Mouse (Mus musculus): ENCODE measurements at regions not wholly inside any gene's neighbourhood (a gene's known extent, or its start where the extent isn't known, plus 50 kb on each side); places are given as distances from the start of the nearest gene placed in this dataset.
"Not testable (repeated sequence)": the region's sequence is repeated elsewhere in the genome, so short reads cannot be mapped to it uniquely, and the experiment has no call there.

- intact Hi-C loops (cut with DNase I): no loop called here
- DNase-seq (ENCODE audit: low spot score): no peak
Measured at GRCm38 (mm10) chr12:115109742-115110141, 937.8 kb upstream of the Zfp386 start.

DNA sequence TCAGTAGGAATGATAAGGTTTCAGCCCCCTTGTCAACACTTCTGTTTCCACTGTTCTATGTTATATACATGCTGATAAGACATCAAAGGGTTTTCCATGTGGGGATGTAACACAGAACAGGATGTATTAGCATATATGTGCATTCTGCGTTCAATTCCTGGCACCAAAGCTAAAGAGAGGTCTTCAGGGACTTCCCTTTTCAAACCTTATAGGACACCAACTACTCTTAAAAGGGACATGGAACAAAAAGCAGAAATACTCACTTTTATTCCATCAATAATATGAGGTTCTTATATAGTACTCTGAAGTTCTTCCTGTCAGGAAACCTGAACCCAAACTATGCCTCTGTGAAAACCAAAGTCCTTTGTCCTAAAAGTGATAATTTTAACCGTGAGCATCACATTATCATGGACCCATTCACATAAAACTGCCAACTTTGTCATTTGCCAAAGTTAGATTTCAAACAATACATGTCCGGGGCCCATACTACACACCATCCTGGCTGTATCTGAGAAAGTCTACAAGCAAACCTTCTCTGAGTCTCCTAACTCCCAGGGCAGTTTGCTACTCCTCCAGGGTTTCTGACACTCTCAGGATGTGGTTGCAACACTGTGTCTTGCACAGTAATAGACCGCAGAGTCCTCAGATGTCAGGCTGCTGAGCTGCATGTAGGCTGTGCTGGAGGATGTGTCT, 928.2 kb upstream of the Zfp386 start:
- not testable (repeated sequence) for DNase-seq (ENCODE audit: low spot score)
- intact Hi-C loops (cut with DNase I): loop anchor here (5.0 kb wide), 1 partner anchor 503 kb away; no protein-coding TSS in a partner anchor

DNA sequence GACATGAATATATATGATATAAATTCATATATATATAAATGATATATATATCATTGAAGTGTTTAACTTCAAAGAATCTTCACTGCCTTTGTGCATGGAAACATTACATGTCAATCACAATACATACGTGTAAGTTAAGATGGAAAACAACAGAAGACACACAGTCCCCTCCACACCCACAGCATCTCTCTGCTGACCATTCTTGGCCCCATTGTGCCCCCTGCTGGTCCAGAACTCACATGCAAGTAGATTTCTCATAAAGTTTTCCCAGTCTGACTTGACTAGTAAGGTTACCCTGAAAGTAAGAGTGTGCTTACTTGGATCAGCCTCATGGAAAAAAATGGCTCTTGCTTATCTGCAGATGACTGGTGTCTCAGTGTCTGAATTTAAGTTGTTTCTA, 926.3 kb upstream of the Zfp386 start:
- DNase-seq (ENCODE audit: low spot score): no peak
- intact Hi-C loops (cut with DNase I): no loop called here

DNA sequence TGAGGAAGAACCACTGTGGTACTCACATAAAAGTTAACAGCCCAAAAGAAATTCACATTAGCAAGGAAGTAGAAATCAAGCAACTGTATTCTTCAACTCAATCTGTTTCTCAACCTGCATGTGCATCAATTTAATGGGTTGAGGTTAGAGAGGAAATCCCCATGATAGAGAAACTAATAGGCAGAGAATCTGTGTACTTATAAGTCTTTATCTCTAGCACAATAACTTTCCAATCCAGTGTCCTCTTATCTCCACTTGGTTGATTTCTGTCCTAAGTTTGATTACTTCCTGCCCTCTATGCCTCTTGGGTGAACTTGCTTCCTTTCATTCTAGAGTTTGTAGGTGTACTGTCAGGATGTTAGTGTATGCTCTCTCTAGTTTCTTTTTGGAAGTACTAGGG, 925.6 kb upstream of the Zfp386 start:
- intact Hi-C loops (cut with DNase I): no loop called here

DNA sequence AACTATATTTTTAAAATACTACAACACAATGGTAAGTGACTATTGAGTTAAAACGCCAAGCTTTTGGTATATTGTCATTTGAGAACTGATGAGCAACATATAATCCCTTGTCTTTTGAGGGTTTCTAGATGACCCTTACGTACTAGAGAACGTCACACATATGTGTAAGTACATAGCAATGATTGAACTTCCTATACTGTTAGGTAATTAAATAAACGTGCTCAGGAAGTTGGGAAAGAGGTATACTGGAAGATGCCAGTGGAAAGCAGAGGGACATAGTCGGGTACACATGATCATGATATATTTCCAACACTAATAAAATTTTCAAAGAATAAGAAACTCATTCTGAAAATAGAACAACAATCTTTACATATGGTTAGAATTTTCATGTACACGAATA, 914.6 kb upstream of the Zfp386 start:
- intact Hi-C loops (cut with DNase I); DNase-seq (ENCODE audit: low spot score): not testable (repeated sequence)

More for the DNA sequence above, 925.6 kb upstream of the Zfp386 start:
- no peak for DNase-seq (ENCODE audit: low spot score)

DNA sequence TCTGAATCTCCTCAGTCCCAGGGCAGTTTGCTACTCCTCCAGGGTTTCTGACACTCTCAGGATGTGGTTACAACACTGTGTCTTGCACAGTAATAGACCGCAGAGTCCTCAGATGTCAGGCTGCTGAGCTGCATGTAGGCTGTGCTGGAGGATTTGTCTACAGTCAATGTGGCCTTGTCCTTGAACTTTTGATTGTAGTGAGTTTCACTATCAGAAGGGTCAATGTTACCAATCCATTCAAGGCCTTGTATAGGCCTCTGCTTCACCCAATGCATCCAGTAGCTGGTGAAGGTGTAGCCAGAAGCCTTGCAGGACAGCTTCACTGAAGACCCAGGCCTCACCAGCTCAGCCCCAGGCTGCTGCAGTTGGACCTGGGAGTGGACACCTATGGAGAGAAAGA, 902.1 kb upstream of the Zfp386 start:
- intact Hi-C loops (cut with DNase I); DNase-seq (ENCODE audit: low spot score): not testable (repeated sequence)

DNA sequence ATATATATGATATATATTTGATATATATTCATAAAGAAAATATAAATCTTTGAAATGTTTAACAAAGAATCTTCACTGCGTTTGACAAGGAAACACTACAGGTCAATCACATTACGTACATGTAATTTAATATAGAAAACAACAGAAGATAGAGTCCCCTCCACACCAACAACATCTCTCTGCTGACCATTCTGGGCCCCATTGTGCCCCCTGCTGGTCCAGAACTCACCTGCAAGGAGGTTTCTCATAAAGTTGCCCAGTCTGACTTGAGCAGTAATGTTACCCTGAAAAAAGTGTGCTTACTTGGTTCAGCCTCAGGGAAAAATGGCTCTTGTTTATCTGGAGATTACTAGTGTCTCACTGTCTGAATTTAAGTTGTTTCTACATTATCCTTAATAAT, 901.1 kb upstream of the Zfp386 start:
- intact Hi-C loops (cut with DNase I); DNase-seq (ENCODE audit: low spot score): not testable (repeated sequence)

DNA sequence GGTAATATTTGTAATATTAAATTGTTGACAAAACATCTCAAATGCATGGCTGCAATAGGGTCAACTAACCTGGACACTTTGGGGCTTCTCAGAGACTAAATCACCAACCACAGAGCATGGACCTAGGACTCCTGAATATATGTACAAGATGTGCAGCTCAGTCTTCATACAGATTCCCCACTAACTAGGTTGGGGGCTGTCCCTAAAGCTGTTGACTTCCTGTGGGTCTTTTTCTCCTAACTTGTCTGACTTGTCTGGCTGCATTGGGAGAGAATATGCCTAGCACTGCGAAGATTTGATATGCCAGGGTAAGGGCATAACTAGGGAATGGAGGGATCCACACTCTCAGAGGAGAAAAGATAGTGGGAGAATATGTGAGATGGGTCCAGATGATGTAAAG, 895.6 kb upstream of the Zfp386 start:
- intact Hi-C loops (cut with DNase I): not testable (repeated sequence)

GRCm38 (mm10) chr12:115158231-115158630, 889.3 kb upstream of the Zfp386 start:
- DNase-seq (ENCODE audit: low spot score); intact Hi-C loops (cut with DNase I): not testable (repeated sequence)

More for the DNA sequence above, 895.6 kb upstream of the Zfp386 start:
- not testable (repeated sequence) for DNase-seq (ENCODE audit: low spot score)

- intact Hi-C loops (cut with DNase I); DNase-seq (ENCODE audit: low spot score): not testable (repeated sequence)
Measured at GRCm38 (mm10) chr12:115158717-115159232, 888.7 kb upstream of the Zfp386 start.

DNA sequence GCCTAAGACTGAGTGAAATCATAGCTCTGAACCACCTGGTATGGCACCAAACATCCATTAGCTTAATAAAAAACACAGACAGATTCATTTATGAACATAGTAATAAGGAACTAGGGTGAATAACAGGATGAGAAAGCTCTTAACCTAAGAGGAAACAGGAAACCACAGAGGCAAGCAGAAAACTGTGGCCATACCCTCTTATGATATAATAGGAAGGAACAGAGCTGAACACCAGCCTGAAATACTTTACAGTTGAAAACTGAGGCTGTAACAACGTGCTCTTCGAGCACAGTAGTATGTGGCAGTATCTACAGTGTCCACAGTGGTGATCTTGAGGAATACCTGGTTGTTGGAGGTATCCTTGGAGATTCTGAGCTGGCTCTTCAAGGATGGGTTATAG, 882.0 kb upstream of the Zfp386 start:
- DNase-seq (ENCODE audit: low spot score); intact Hi-C loops (cut with DNase I): not testable (repeated sequence)

GRCm38 (mm10) chr12:115166006-115166405, 881.5 kb upstream of the Zfp386 start:
- DNase-seq (ENCODE audit: low spot score); intact Hi-C loops (cut with DNase I): not testable (repeated sequence)

DNA sequence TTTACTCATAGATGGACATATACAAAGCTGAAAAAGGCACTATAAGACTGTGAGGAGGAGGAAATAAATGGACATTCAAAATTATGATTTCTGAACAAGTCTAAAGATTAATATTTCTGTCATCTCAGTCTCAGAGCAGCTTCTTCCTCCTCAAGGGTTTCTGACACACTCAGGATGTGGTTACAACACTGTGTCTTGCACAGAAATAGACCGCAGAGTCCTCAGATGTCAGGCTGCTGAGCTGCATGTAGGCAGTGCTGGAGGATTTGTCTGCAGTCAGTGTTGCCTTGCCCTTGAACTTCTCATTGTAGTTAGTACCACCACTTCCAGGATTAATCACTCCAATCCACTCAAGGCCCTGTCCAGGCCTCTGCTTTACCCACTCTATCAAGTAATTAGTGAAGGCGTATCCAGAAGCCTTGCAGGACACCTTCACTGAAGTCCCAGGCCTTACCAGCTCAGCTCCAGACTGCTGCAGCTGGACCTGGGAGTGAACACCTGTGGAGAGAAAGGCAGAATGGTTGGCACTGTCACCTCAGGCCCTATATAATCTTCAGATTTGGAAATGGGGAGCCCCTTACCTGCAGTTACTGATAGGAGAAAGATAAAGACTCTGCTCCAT, 853.9 kb upstream of the Zfp386 start:
- no peak for DNase-seq (ENCODE audit: low spot score)
- intact Hi-C loops (cut with DNase I): no loop called here

GRCm38 (mm10) chr12:115197322-115198117, 850.0 kb upstream of the Zfp386 start:
- intact Hi-C loops (cut with DNase I): no loop called here
- no peak for DNase-seq (ENCODE audit: low spot score)

- intact Hi-C loops (cut with DNase I); DNase-seq (ENCODE audit: low spot score): not testable (repeated sequence)
Measured at GRCm38 (mm10) chr12:115207833-115208448, 839.6 kb upstream of the Zfp386 start.

GRCm38 (mm10) chr12:115222671-115223070, 824.9 kb upstream of the Zfp386 start:
- intact Hi-C loops (cut with DNase I): no loop called here
- no peak for DNase-seq (ENCODE audit: low spot score)

DNA sequence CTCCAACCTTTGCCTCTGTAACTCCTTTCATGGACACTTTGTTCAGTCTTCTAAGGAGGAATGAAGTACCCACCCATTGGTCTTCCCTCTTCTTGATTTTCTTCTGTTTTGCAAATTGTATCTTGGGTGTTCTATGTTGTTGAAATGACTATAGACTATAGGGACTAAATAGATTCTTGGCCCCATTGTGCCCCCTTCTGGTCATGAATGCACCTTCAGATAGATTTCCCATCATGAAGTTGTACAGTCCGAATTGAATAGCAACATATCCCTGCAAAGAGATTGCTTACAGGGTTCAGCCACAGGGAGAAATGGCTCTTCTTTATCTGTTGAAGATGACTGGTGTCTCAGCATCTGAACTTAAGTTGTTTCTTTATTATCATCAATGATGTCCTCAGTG, 817.6 kb upstream of the Zfp386 start:
- intact Hi-C loops (cut with DNase I): no loop called here

GRCm38 (mm10) chr12:115242661-115243060, 804.9 kb upstream of the Zfp386 start:
- intact Hi-C loops (cut with DNase I): not testable (repeated sequence)

More for the DNA sequence above, 817.6 kb upstream of the Zfp386 start:
- DNase-seq (ENCODE audit: low spot score): no peak

DNA sequence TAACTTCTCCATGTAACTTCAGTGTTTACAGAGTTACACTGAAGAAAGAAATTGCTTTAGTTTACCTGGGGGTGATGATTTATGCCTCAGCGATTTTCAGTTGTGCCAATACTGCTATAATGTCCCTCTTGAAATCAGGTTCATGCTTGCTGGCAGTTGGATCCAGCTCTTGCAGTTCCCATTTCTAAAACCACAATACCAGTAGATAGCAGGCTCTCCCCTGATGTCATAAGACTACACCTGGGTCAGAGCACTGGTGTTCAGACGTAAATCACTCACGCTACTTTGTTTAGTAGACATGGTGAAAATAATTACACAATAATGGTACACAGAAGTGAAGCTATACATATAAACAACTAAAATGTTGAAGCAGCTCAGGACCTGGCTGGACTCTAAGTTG, 800.2 kb upstream of the Zfp386 start:
- intact Hi-C loops (cut with DNase I): not testable (repeated sequence)

More at GRCm38 (mm10) chr12:115242661-115243060, 804.9 kb upstream of the Zfp386 start:
- DNase-seq (ENCODE audit: low spot score): not testable (repeated sequence)

DNA sequence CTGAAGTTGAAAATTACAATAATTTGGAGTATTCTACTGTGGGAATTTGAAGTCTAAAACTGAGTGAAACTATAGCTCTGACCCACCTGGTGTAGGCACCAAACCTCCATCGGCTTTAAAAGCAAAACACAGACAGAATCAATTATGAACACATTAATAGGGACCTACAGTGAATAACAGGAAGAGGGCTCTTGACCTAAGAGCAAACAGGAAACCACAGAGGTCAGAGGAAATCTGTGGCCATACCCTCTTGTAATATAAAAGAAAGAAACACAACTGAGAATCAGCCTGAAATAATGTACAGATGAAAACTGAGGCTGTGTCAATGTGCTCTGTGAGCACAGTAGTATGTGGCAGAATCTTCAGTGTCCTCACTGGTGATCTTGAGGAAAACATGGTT, 789.7 kb upstream of the Zfp386 start:
- no peak for DNase-seq (ENCODE audit: low spot score)
- intact Hi-C loops (cut with DNase I): no loop called here

More for the DNA sequence above, 800.2 kb upstream of the Zfp386 start:
- DNase-seq (ENCODE audit: low spot score): not testable (repeated sequence)

Data from heart, postnatal 25 days (tissue).